Mouse (Mus musculus) right cerebral cortex, postnatal 4 days (tissue): ENCODE data around the gene Atg4a.
A peak's percentile ranks its signal among the peaks of the same experiment; 100 is the strongest.

ENCODE experiments used
- DNase-seq: peaks from one replicate; pipeline ENCODE4 v3.0.0-alpha.2; 2022

Atg4a gene

GRCm38 (mm10) chrX:141165067-141165466, 208.4 kb downstream of the Atg4a start:
- DNase-seq = no peak

GRCm38 (mm10) chrX:141175353-141175752, 218.6 kb downstream of the Atg4a start:
- DNase-seq = peak; percentile 52

DNA sequence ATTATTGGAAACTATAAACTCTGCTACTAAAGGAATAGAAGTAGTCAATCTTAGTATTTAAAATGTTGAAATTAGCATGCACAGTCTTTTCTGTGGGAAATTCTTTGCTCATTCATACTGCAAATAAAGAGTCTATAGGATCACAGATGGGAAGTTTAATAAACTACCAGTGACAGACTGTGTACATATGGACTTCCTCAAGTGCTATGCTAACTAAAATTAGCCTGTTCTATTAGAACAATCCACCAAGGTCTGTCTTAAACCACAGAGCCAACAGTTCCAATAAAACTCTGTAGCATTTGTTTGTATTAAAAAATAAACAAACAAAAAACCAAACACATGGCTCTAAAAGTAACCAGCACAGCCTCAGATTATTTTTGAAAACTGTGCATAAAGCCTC, 238.3 kb downstream of the Atg4a start:
- no peak for DNase-seq

DNA sequence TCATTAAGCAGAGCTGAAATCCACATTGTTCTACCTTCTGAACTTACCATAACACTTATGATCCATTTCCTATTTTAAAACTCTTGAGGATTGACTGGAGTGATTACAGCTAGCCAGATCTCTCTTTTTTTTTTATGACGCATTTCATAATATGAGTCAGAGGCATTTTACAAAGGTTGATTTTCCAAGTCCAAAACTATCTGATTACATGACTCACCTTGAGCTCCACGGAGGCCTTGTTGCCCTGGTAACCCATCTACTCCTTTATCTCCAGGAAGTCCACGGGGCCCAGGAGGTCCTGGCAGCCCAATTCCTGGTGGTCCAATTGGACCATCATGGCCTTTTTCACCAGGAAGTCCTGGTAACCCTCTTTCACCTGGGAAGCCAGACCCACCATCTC, 242.3 kb downstream of the Atg4a start:
- DNase-seq = no peak

DNA sequence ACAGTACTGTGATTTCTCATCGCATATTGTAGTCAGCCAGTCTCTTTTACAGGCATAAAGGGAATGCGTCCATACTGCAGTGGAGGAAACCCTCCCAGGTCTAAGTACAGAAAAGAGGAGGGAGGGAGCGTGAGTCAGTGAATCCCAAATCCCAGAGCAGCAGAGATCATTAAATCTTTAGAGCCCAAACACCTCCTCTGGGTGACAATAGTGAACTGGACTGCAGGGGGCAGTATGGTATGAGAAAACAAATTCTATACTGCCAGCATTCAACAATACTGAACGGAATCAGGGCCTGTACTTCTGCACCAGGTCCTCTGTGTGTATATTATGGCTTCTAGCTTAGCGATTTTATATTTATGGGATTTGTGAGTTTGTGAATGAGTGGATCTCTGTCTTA, 256.1 kb downstream of the Atg4a start:
- DNase-seq = peak; percentile 43
